Mouse (Mus musculus) forebrain, embryonic 13.5 days (tissue): ENCODE measurements at regions not wholly inside any gene's neighbourhood (a gene's known extent, or its start where the extent isn't known, plus 50 kb on each side); places are given as distances from the start of the nearest gene placed in this dataset.
A peak's percentile ranks its signal among the peaks of the same experiment; 100 is the strongest.

Experiments used
- ATAC-seq: fragments of 200-750 bp; cut with Nextera tagmentation; 2 replicates; pipeline ENCODE4 v1.8.0; 2017
- H3K27ac ChIP-seq: fragments of 300-500 bp; sonication (generic); 2 replicates; pipeline ENCODE4 v1.5.1; 2015; ENCODE audit warnings: inconsistent platforms, mild to moderate bottlenecking, moderate library complexity
- H3K27me3 ChIP-seq: fragments of 300-500 bp; sonication (generic); 2 replicates; pipeline ENCODE4 v1.6.1; 2015; ENCODE audit warnings: mild to moderate bottlenecking, inconsistent platforms
- H3K36me3 ChIP-seq: fragments of 300-500 bp; sonication (generic); 2 replicates; pipeline ENCODE4 v1.6.1; 2015; ENCODE audit warnings: mild to moderate bottlenecking, inconsistent platforms; ENCODE audit not compliant: poor library complexity, severe bottlenecking
- H3K4me1 ChIP-seq: fragments of 300-500 bp; sonication (generic); 2 replicates; pipeline ENCODE4 v1.6.1; 2015; ENCODE audit warnings: inconsistent platforms
- H3K4me2 ChIP-seq: fragments of 300-500 bp; sonication (generic); 2 replicates; pipeline ENCODE4 v1.6.1; 2015; ENCODE audit warnings: inconsistent platforms, mild to moderate bottlenecking, moderate library complexity
- H3K4me3 ChIP-seq: fragments of 300-500 bp; sonication (generic); 2 replicates; pipeline ENCODE4 v1.5.1; 2015; ENCODE audit warnings: mild to moderate bottlenecking, inconsistent platforms
- H3K9ac ChIP-seq: fragments of 300-500 bp; sonication (generic); 2 replicates; pipeline ENCODE4 v1.6.1; 2015; ENCODE audit warnings: mild to moderate bottlenecking, inconsistent platforms
- H3K9me3 ChIP-seq: fragments of 300-500 bp; sonication (generic); replicated peaks from 2 replicates; pipeline ENCODE4 v1.6.1; 2016; ENCODE audit warnings: inconsistent platforms
- WGBS: fragments of 180-500 bp; shearing (Covaris S2); methylation state at CpG from one replicate; pipeline ENCODE4 v1.1.7; 2015; 5-methylcytosine and 5-hydroxymethylcytosine counted together

DNA sequence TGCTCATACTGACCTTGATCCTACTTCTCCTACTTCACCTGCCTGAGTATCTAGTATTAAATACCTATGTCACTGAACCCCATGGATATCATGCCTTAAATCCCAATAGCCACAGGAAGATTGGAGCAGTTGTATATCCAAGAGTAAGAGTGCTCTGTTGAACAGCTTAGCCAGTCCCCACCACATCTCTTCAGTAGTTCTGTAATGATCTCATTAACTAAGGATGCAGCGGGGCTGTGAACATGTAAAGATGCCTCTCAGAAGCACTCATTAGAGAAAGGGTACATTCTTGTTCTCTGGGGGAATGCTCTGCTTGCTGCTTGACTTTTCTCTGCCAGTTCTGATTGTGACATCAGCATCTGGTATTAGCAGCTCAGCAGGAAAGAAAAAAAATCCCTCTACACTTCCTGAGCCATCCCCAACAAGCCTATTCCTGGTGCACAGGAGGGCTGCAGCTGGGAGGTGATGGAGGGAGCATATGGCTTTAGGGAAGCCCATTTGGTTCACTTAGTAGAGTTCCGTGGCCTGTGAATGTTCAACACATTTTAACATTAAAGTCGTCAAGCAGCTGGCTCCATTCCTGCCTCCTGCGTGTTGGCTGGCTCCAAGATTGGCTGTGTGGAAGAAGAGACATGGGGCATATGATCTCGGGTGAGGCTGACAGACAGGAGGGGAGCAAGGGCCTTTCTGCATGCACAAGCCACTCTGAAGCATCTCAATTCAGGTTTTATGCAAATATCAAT, 613.1 kb upstream of the Auts2 start:
- Histone ChIP-seq H3K4me3 (no peak overlapping the region), H3K27ac (peak overlapping the region; percentile 63), H3K36me3 (no peaks in the 10 kb centered on the region), H3K4me1 (peaks cover 14% of the 10 kb centered on the region), H3K27me3 (no peaks in the 10 kb centered on the region), H3K4me2 (no peak overlapping the region), H3K9me3 (peaks cover 5% of the 10 kb centered on the region), H3K9ac (no peak overlapping the region)
- ATAC-seq: peak; percentile 91
- WGBS: 11% methylated on average over 5 of the region's 5 CpGs

GRCm38 (mm10) chr5:133145996-133146395, 602.9 kb upstream of the Auts2 start:
- no peak for ATAC-seq
- Histone ChIP-seq H3K36me3 (no peaks in the 10 kb centered on the region), H3K4me3 (no peak overlapping the region), H3K27me3 (no peaks in the 10 kb centered on the region), H3K9me3 (no peaks in the 10 kb centered on the region), H3K27ac (no peak overlapping the region), H3K4me1 (no peaks in the 10 kb centered on the region), H3K4me2 (no peak overlapping the region), H3K9ac (no peak overlapping the region)

DNA sequence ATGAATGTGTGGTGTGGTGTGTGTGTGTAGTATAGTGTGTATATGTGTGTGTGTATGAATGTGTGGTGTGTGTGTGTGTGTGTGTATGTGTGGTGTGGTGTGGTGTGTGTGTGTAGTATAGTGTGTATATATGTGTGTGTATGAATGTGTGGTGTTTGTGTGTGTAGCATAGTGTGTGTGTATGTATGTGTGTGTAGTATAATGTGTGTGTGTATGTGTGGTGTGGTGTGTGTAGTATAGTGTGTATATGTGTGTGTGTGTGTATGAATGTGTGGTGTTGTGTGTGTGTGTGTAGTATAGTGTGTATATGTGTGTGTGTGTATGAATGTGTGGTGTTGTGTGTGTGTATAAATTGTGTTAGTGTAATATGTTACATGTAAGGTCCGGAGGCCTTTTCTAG, 600.5 kb upstream of the Auts2 start:
- no peak overlapping the region for H3K4me3 ChIP-seq
- no peaks in the 10 kb centered on the region for H3K27me3 ChIP-seq
- no peak overlapping the region for H3K4me2 ChIP-seq
- H3K9ac ChIP-seq: no peak overlapping the region
- no peaks in the 10 kb centered on the region for H3K36me3 ChIP-seq
- H3K9me3 ChIP-seq: no peaks in the 10 kb centered on the region
- 100% methylated on average over 1 of the region's 1 CpGs for WGBS
- H3K27ac ChIP-seq: no peak overlapping the region
- H3K4me1 ChIP-seq: no peaks in the 10 kb centered on the region
- no peak for ATAC-seq

DNA sequence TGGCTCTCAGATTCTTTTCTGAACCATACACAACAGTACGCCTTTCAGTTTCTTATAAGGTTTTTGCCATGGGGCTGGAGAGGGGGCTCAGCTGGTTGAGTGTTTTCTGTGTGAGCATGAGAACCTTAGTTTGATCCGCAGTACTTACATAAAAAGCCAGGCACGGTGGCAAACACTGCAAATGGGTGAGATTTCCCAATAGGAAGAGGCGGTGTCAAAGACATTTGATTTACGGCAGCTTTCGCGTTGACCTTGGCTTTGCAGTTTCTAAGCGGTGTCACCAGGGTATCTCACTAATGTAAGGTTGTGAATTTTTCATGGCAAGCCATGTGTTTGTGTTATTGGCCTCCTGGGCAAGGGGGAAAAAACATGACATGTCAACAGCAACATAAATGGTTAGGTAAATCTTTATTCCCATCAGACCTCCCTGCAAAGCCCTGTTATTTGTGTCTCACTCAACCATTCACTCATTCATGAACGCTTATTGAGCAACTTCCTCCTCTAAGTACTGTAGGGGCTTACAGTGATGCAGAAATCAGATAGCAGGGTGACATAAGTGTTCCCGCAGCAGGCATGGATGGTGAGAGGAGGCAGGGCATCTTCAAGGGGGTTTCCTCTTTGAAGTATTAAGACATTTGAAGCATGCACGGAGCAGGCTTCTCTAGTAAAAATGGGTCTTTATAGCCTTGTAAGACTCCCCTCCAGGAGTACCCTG, 599.4 kb upstream of the Auts2 start:
- Histone ChIP-seq H3K36me3 (no peaks in the 10 kb centered on the region), H3K4me1 (0 out of 2 replicates have a peak, but pooled peaks cover 3% of the 10 kb centered on the region), H3K4me3 (no peak overlapping the region), H3K27ac (no peak overlapping the region), H3K4me2 (no peak overlapping the region), H3K9me3 (no peaks in the 10 kb centered on the region), H3K27me3 (no peaks in the 10 kb centered on the region), H3K9ac (no peak overlapping the region)
- no peak for ATAC-seq
- 78% methylated on average over 11 of the region's 11 CpGs for WGBS

GRCm38 (mm10) chr5:133131042-133131441, 587.9 kb upstream of the Auts2 start:
- Histone ChIP-seq H3K27me3 (no peaks in the 10 kb centered on the region), H3K9me3 (no peaks in the 10 kb centered on the region), H3K9ac (no peak overlapping the region), H3K4me1 (no peaks in the 10 kb centered on the region), H3K27ac (0 out of 2 replicates have a peak overlapping the region, but pooled peaks have one; percentile 20), H3K36me3 (no peaks in the 10 kb centered on the region), H3K4me2 (no peak overlapping the region), H3K4me3 (no peak overlapping the region)
- 0 out of 2 replicates have a peak, but pooled peaks have one; percentile 13 for ATAC-seq
- 36% methylated on average over 2 of the region's 2 CpGs for WGBS

GRCm38 (mm10) chr5:133130316-133130715, 587.2 kb upstream of the Auts2 start:
- no peaks in the 10 kb centered on the region for H3K4me1 ChIP-seq
- no peak for ATAC-seq
- WGBS: 76% methylated on average over 6 of the region's 6 CpGs
- no peak overlapping the region for H3K27ac ChIP-seq
- H3K4me3 ChIP-seq: no peak overlapping the region
- no peaks in the 10 kb centered on the region for H3K36me3 ChIP-seq
- H3K4me2 ChIP-seq: no peak overlapping the region
- H3K9me3 ChIP-seq: no peaks in the 10 kb centered on the region
- no peak overlapping the region for H3K9ac ChIP-seq
- H3K27me3 ChIP-seq: no peaks in the 10 kb centered on the region

DNA sequence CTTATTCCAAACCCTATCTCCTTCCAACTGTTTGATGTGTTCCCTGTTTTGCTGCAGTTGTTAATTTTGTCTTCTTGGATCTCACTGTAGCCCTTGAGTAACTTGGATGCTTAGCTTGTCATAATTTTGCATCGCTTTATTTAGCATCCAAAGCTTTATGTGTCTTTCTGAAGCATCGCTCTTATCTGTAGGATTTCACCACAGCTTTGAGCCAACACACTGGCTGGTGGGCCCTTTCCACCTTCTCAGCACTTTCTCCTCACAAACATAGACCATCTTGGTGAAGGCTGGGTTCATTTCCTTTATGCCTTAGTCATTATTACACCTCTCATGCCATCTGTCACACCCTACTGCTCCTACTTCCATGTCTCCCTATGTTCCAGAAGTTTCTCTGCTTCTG, 581.1 kb upstream of the Auts2 start:
- Histone ChIP-seq H3K36me3 (no peaks in the 10 kb centered on the region), H3K4me2 (no peak overlapping the region), H3K9me3 (no peaks in the 10 kb centered on the region), H3K4me3 (no peak overlapping the region), H3K4me1 (no peaks in the 10 kb centered on the region), H3K27ac (no peak overlapping the region), H3K27me3 (no peaks in the 10 kb centered on the region), H3K9ac (no peak overlapping the region)
- ATAC-seq: no peak
- WGBS: 94% methylated on average over 2 of the region's 2 CpGs

GRCm38 (mm10) chr5:133113946-133114345, 570.8 kb upstream of the Auts2 start:
- no peaks in the 10 kb centered on the region for H3K9me3 ChIP-seq
- ATAC-seq: no peak
- no peaks in the 10 kb centered on the region for H3K36me3 ChIP-seq
- no peak overlapping the region for H3K4me3 ChIP-seq
- no peak overlapping the region for H3K4me2 ChIP-seq
- H3K4me1 ChIP-seq: no peaks in the 10 kb centered on the region
- 88% methylated on average over 4 of the region's 4 CpGs for WGBS
- H3K27me3 ChIP-seq: no peaks in the 10 kb centered on the region
- no peak overlapping the region for H3K9ac ChIP-seq
- H3K27ac ChIP-seq: no peak overlapping the region

DNA sequence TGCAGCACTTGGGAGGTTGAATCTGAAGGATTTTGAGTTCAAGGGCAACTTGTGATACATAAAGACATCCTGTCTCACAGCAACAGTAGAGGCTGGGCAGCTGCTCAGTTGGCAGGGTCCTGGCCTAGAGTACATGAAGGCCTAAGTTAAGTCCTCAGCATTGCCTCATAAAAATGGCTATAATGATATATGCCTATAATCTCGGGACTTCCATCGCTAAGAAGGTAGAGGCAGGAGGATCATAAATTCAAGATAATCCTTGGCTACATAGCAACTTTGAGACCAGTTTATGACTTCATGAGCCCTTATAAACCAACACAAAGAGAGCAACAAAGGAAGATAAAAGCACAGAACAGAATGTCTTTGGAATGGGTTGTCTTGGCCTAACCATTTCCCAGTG, 570.0 kb upstream of the Auts2 start:
- WGBS: 97% methylated on average over 2 of the region's 2 CpGs
- H3K27me3 ChIP-seq: no peaks in the 10 kb centered on the region
- no peak for ATAC-seq
- no peak overlapping the region for H3K4me3 ChIP-seq
- H3K4me1 ChIP-seq: no peaks in the 10 kb centered on the region
- H3K4me2 ChIP-seq: no peak overlapping the region
- H3K27ac ChIP-seq: no peak overlapping the region
- H3K36me3 ChIP-seq: no peaks in the 10 kb centered on the region
- H3K9ac ChIP-seq: no peak overlapping the region
- H3K9me3 ChIP-seq: no peaks in the 10 kb centered on the region

- Histone ChIP-seq H3K36me3 (no peaks in the 10 kb centered on the region), H3K27ac (peak overlapping the region; percentile 40; the same call in 1 of the 2 replicates), H3K9me3 (no peaks in the 10 kb centered on the region), H3K27me3 (no peaks in the 10 kb centered on the region), H3K4me2 (peak overlapping the region; percentile 36), H3K4me1 (peaks cover 13% of the 10 kb centered on the region), H3K4me3 (no peak overlapping the region), H3K9ac (peak overlapping the region; percentile 37; the same call in 1 of the 2 replicates)
- 15% methylated on average over 8 of the region's 8 CpGs for WGBS
- ATAC-seq: peak; percentile 95
Measured at GRCm38 (mm10) chr5:133106691-133107354, 563.7 kb upstream of the Auts2 start.

DNA sequence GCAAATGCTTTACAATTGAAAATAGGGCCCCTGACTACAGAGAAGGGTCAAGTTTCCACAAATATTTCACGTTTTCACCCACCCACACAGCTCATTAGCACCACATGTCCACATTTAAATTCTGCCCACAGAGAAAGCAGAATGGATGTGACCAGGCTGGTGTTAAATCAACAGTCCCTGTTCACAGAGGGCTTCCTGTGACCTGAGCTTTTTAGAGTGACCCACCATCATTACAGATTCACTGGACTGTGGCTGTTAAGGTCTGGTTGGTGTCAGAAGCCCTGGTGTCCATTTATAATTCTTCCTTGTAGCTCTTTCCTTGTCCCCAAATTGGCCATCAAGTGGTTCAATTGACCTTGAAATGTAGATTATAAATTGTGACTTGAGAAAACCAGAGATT, 553.2 kb upstream of the Auts2 start:
- WGBS: 45% methylated on average over 1 of the region's 1 CpGs
- Histone ChIP-seq H3K27me3 (0 out of 2 replicates have a peak, but pooled peaks cover 3% of the 10 kb centered on the region), H3K36me3 (no peaks in the 10 kb centered on the region), H3K9me3 (no peaks in the 10 kb centered on the region), H3K9ac (no peak overlapping the region), H3K4me2 (no peak overlapping the region), H3K27ac (no peak overlapping the region), H3K4me3 (no peak overlapping the region), H3K4me1 (peaks cover 11% of the 10 kb centered on the region; the same call in 1 of the 2 replicates)
- no peak for ATAC-seq

GRCm38 (mm10) chr5:133084859-133085258, 541.7 kb upstream of the Auts2 start:
- Histone ChIP-seq H3K27ac (no peak overlapping the region), H3K9me3 (no peaks in the 10 kb centered on the region), H3K9ac (no peak overlapping the region), H3K4me2 (no peak overlapping the region), H3K4me3 (no peak overlapping the region), H3K27me3 (no peaks in the 10 kb centered on the region), H3K36me3 (no peaks in the 10 kb centered on the region), H3K4me1 (no peaks in the 10 kb centered on the region)
- 83% methylated on average over 1 of the region's 1 CpGs for WGBS
- no peak for ATAC-seq
